Mouse (Mus musculus): Measurements from ENCODE around the gene Aloxe3. TPM values are rescaled to one million over a fixed set of nuclear protein-coding genes. Genes with fewer than 3 reads are reported as not detected.
A peak's percentile ranks its signal among the peaks of the same experiment; 100 is the strongest.

Aloxe3 gene
- polyA plus RNA-seq, 1 experiment from 2014 or later, result 3.5 TPM

GRCm38 (mm10) chr11:69111051-69111810 is 14.5 kb upstream of the Aloxe3 start:
- WGBS, result 3% methylated on average over 21 of the region's 21 CpGs
- H3K9ac ChIP-seq (replicated peaks; ENCODE audit: low read depth, low read length), result peak overlapping the region; percentile 20; the same call in 1 of the 2 replicates
- peak overlapping the region; percentile 46 for H3K4me3 ChIP-seq (replicated peaks; ENCODE audit: low read length)
- no peaks in the 10 kb centered on the region for H3K27me3 ChIP-seq (replicated peaks; ENCODE audit: control insufficient read depth, insufficient read depth, low read length)
- H3K4me2 ChIP-seq (ENCODE audit: low read length), result peak overlapping the region; percentile 56
- H3K27ac ChIP-seq (ENCODE audit: low read length), result no peak overlapping the region
- 0 out of 2 replicates have a peak, but pooled peaks cover 3% of the 10 kb centered on the region for H3K4me1 ChIP-seq (replicated peaks; ENCODE audit: control insufficient read depth, insufficient read depth, low read length)
- peak; percentile 21; the same call in 1 of the 2 replicates for ATAC-seq
- peaks cover 12% of the 10 kb centered on the region for H3K36me3 ChIP-seq (ENCODE audit: control insufficient read depth, insufficient read depth)
- no peaks in the 10 kb centered on the region for H3K9me3 ChIP-seq (ENCODE audit: control insufficient read depth, low read length)

- Histone ChIP-seq H3K36me3 (ENCODE audit: control insufficient read depth, insufficient read depth) (peaks cover 12% of the 10 kb centered on the region), H3K27me3 (replicated peaks; ENCODE audit: control insufficient read depth, insufficient read depth, low read length) (no peaks in the 10 kb centered on the region), H3K9me3 (ENCODE audit: control insufficient read depth, low read length) (no peaks in the 10 kb centered on the region), H3K4me3 (replicated peaks; ENCODE audit: low read length) (no peak overlapping the region), H3K4me1 (replicated peaks; ENCODE audit: control insufficient read depth, insufficient read depth, low read length) (peaks cover 4% of the 10 kb centered on the region; the same call in 1 of the 2 replicates), H3K4me2 (ENCODE audit: low read length) (no peak overlapping the region), H3K9ac (replicated peaks; ENCODE audit: low read depth, low read length) (no peak overlapping the region), H3K27ac (ENCODE audit: low read length) (no peak overlapping the region)
- WGBS, result 65% methylated on average over 4 of the region's 4 CpGs
- no peak for ATAC-seq
Measured at GRCm38 (mm10) chr11:69111865-69112264, 13.8 kb upstream of the Aloxe3 start.

DNA sequence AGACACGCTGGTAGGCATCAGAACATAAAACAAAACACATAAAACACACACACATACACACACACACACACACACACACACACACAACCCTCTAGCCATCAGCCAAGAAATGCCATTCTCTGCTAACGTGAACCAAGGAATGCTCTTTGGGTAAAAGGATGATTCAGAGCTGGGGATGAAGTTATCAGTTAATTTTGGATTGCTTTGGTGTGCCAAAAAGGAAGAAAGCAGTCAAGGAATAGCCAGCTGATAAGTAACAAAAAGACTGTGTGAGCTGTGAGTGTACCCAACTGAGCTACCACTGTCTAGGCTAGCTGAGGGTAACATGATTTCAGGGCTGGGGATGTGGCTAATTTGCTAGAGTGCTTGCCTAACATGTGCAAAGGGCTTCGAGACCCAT is 11.7 kb upstream of the Aloxe3 start:
- no peak overlapping the region for H3K27ac ChIP-seq (ENCODE audit: low read length)
- H3K27me3 ChIP-seq (replicated peaks; ENCODE audit: control insufficient read depth, insufficient read depth, low read length), result no peaks in the 10 kb centered on the region
- ATAC-seq, result no peak
- 72% methylated on average over 3 of the region's 3 CpGs for WGBS
- H3K4me1 ChIP-seq (replicated peaks; ENCODE audit: control insufficient read depth, insufficient read depth, low read length), result peaks cover 13% of the 10 kb centered on the region
- H3K9ac ChIP-seq (replicated peaks; ENCODE audit: low read depth, low read length), result no peak overlapping the region
- H3K36me3 ChIP-seq (ENCODE audit: control insufficient read depth, insufficient read depth), result no peaks in the 10 kb centered on the region; the same call in 1 of the 2 replicates
- H3K4me2 ChIP-seq (ENCODE audit: low read length), result no peak overlapping the region
- H3K4me3 ChIP-seq (replicated peaks; ENCODE audit: low read length), result no peak overlapping the region
- H3K9me3 ChIP-seq (ENCODE audit: control insufficient read depth, low read length), result no peaks in the 10 kb centered on the region

DNA sequence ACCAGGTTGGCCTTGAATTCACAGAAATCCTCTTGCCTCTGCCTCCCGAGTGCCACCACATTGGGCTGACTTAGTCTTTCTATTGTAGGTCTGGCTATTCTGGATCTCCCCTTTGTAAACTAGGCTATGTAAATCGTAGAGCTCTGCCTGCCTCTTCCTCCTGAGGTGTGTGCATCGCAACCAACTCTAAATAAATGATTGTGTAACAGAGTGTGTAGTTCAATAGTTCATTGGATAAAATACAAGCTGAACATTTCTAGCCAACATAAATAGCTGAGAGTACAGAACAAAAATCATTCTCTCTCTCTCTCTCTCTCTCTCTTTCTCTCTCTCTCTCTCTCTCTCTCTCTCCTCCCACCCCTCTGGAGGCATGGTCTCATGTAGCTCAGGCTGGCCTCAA is 11.1 kb upstream of the Aloxe3 start:
- H3K4me1 ChIP-seq (replicated peaks; ENCODE audit: control insufficient read depth, insufficient read depth, low read length), result peaks cover 15% of the 10 kb centered on the region
- H3K4me3 ChIP-seq (replicated peaks; ENCODE audit: low read length), result no peak overlapping the region
- ATAC-seq, result no peak
- H3K27ac ChIP-seq (ENCODE audit: low read length), result no peak overlapping the region
- no peaks in the 10 kb centered on the region for H3K27me3 ChIP-seq (replicated peaks; ENCODE audit: control insufficient read depth, insufficient read depth, low read length)
- H3K4me2 ChIP-seq (ENCODE audit: low read length), result no peak overlapping the region
- no peaks in the 10 kb centered on the region for H3K9me3 ChIP-seq (ENCODE audit: control insufficient read depth, low read length)
- WGBS, result 79% methylated on average over 3 of the region's 3 CpGs
- H3K36me3 ChIP-seq (ENCODE audit: control insufficient read depth, insufficient read depth), result no peaks in the 10 kb centered on the region
- H3K9ac ChIP-seq (replicated peaks; ENCODE audit: low read depth, low read length), result no peak overlapping the region

DNA sequence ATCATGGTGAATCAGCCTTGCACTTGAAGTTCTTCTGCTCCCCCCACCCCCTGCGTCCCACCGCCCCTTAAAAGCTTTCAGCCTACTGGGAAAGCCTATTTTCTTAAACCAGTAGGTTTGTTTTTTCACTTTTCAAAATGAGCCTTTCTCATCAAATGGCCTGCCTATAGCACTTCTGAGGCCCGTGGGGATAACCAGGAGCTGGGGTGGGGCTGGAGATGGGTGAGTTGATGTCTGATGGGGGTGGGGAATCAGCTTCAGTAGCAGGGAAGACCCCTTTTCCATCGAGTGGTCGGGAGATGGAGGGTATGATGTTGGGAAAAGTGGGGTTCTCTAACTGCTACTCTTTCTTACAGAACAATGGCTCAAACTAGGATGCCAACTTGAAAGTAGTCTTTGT is 8.9 kb upstream of the Aloxe3 start:
- H3K4me2 ChIP-seq (ENCODE audit: low read length), result peak overlapping the region; percentile 93
- H3K27me3 ChIP-seq (replicated peaks; ENCODE audit: control insufficient read depth, insufficient read depth, low read length), result peaks cover 3% of the 10 kb centered on the region; the same call in 1 of the 2 replicates
- ATAC-seq, result no peak
- H3K4me1 ChIP-seq (replicated peaks; ENCODE audit: control insufficient read depth, insufficient read depth, low read length), result peaks cover 30% of the 10 kb centered on the region
- H3K9ac ChIP-seq (replicated peaks; ENCODE audit: low read depth, low read length), result no peak overlapping the region
- 61% methylated on average over 5 of the region's 5 CpGs for WGBS
- no peaks in the 10 kb centered on the region for H3K36me3 ChIP-seq (ENCODE audit: control insufficient read depth, insufficient read depth)
- no peaks in the 10 kb centered on the region for H3K9me3 ChIP-seq (ENCODE audit: control insufficient read depth, low read length)
- no peak overlapping the region for H3K27ac ChIP-seq (ENCODE audit: low read length)
- no peak overlapping the region for H3K4me3 ChIP-seq (replicated peaks; ENCODE audit: low read length)

- H3K9ac ChIP-seq (replicated peaks; ENCODE audit: low read depth, low read length), result peak overlapping the region; percentile 68
- H3K4me1 ChIP-seq (replicated peaks; ENCODE audit: control insufficient read depth, insufficient read depth, low read length), result peaks cover 31% of the 10 kb centered on the region
- whole genome bisulfite sequencing, result 0% methylated on average over 45 of the region's 45 CpGs
- H3K9me3 ChIP-seq (ENCODE audit: control insufficient read depth, low read length), result no peaks in the 10 kb centered on the region
- peaks cover 3% of the 10 kb centered on the region; the same call in 1 of the 2 replicates for H3K27me3 ChIP-seq (replicated peaks; ENCODE audit: control insufficient read depth, insufficient read depth, low read length)
- peak overlapping the region; percentile 93 for H3K4me2 ChIP-seq (ENCODE audit: low read length)
- H3K4me3 ChIP-seq (replicated peaks; ENCODE audit: low read length), result peak overlapping the region; percentile 77
- peak overlapping the region; percentile 69 for H3K27ac ChIP-seq (ENCODE audit: low read length)
- ATAC-seq, result 0 out of 2 replicates have a peak, but pooled peaks have one; percentile 1
- H3K36me3 ChIP-seq (ENCODE audit: control insufficient read depth, insufficient read depth), result no peaks in the 10 kb centered on the region
Measured at GRCm38 (mm10) chr11:69117737-69118695, 7.7 kb upstream of the Aloxe3 start.

DNA sequence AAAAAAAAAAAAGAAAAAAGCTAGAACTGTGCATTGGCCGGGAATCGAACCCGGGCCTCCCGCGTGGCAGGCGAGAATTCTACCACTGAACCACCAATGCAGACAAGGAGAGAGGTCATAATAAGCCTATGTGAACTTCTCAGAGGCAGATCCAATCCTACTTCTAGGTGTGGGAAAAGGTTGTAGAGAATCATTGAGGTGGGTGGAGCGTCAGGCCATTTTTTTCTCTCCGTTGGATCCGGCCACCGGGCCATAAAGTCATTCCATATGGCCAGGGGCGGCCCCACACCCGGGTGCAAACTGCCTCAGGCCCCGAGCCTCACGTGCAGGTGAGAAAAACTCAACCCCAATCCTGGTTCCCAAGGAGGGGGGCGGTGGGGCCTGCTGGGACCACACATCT is 6.9 kb upstream of the Aloxe3 start:
- ATAC-seq, result peak; percentile 22
- 1% methylated on average over 15 of the region's 15 CpGs for WGBS

DNA sequence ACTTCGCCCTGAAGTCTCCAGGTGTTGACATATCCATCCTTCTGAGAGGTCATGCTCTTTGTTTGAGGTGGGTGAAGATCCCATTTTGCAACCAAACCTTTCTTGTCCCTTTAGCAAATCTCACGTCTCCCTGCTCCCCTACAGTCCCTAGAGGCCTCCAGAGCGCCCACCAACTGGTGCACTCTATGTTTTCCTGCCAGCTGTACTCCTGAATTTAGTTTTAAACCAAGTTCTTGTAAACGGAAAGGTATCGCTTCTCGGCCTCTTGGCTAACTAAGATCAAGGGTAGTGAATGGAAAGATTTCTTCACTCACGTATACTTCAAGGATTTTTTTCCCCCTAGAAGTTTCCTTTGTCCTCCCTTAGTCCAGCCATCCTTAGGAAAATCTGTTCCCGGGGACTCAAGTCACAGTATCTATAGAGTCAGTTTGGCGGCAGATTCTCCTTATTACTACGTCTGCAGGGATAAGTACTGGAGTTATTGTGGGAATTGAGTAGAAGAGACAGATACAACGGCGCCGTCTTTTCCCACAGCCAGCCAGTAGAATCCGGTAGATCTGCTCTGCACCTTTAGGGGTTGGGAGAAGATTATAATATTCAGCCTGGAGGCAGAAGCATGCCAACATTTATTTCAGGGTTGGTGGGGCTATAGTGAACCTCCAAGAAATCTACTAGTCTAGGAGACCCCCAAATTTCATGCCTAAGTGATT is 6.1 kb upstream of the Aloxe3 start:
- H3K9me3 ChIP-seq (ENCODE audit: control insufficient read depth, low read length), result no peaks in the 10 kb centered on the region
- peak overlapping the region; percentile 76 for H3K4me2 ChIP-seq (ENCODE audit: low read length)
- ATAC-seq, result no peak
- H3K27me3 ChIP-seq (replicated peaks; ENCODE audit: control insufficient read depth, insufficient read depth, low read length), result peaks cover 3% of the 10 kb centered on the region; the same call in 1 of the 2 replicates
- WGBS, result 36% methylated on average over 14 of the region's 14 CpGs
- H3K27ac ChIP-seq (ENCODE audit: low read length), result no peak overlapping the region
- H3K4me3 ChIP-seq (replicated peaks; ENCODE audit: low read length), result peak overlapping the region; percentile 80
- H3K9ac ChIP-seq (replicated peaks; ENCODE audit: low read depth, low read length), result no peak overlapping the region
- peaks cover 32% of the 10 kb centered on the region for H3K4me1 ChIP-seq (replicated peaks; ENCODE audit: control insufficient read depth, insufficient read depth, low read length)
- no peaks in the 10 kb centered on the region for H3K36me3 ChIP-seq (ENCODE audit: control insufficient read depth, insufficient read depth)

More for the DNA sequence above, 6.9 kb upstream of the Aloxe3 start:
- Histone ChIP-seq H3K27me3 (replicated peaks; ENCODE audit: control insufficient read depth, insufficient read depth, low read length) (peaks cover 3% of the 10 kb centered on the region; the same call in 1 of the 2 replicates), H3K4me3 (replicated peaks; ENCODE audit: low read length) (peak overlapping the region; percentile 77), H3K4me1 (replicated peaks; ENCODE audit: control insufficient read depth, insufficient read depth, low read length) (peaks cover 32% of the 10 kb centered on the region), H3K27ac (ENCODE audit: low read length) (no peak overlapping the region), H3K9ac (replicated peaks; ENCODE audit: low read depth, low read length) (no peak overlapping the region), H3K4me2 (ENCODE audit: low read length) (peak overlapping the region; percentile 93), H3K36me3 (ENCODE audit: control insufficient read depth, insufficient read depth) (no peaks in the 10 kb centered on the region), H3K9me3 (ENCODE audit: control insufficient read depth, low read length) (no peaks in the 10 kb centered on the region)

Data from forebrain, embryonic 16.5 days (tissue).